Mouse (Mus musculus): ENCODE results near the gene Adgrf3.

DNA sequence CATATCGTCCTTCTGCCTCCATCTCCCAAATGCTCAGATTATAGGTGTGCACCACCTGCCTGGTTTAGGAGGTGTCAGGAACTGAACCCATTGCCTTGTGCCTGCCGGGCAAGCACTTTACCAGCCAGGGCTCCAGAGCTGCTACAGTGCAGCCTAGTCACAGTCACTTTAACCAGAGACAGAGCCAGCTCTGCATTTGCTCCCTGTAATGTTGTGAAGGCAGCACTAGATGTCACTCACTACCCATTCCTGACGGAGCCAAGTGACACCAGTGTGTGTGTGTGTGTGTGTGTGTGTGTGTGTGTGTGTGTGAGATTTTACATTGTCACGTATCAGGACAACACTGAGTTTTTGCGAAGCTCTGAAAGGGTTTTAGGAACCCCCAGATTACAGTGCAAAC is 4.0 kb downstream of the Adgrf3 start:
- no peak for TF ChIP-seq POLR2A (IDR thresholded peaks at IDR 0.05; ENCODE audit: extremely low read depth, insufficient read depth, low read length)
- TF ChIP-seq CTCF (IDR thresholded peaks at IDR 0.05; ENCODE audit: extremely low read depth, insufficient read depth, low read length): peak; percentile 83

All from cortical plate, adult 2 months (tissue).